Mouse (Mus musculus): ENCODE results near the gene Pacs1.

- no peak for TF ChIP-seq POLR2A (IDR thresholded peaks at IDR 0.05; ENCODE audit: control insufficient read depth, extremely low read depth, insufficient read depth, low read length, poor library complexity)
- TF ChIP-seq CTCF (IDR thresholded peaks at IDR 0.05; ENCODE audit: borderline replicate concordance, control insufficient read depth, extremely low read depth, insufficient read depth, low read length, poor library complexity) = no peak
Observed at GRCm38 (mm10) chr19:5269392-5269791, 3.5 kb downstream of the Pacs1 start.

Data from thymus, adult 2 months (tissue).